Mouse (Mus musculus): ENCODE results near the gene Gm45521. TPM values are rescaled to one million over a fixed set of nuclear protein-coding genes. Genes with fewer than 3 reads are reported as not detected.
A peak's percentile ranks its signal among the peaks of the same experiment; 100 is the strongest.

Gm45521 gene
- polyA plus RNA-seq (2014; fragmentation: Nextera tagmentation; extraction: Ambion mirVana), result 0.38 TPM in 1 of 2 replicates, not detected in the other

DNA sequence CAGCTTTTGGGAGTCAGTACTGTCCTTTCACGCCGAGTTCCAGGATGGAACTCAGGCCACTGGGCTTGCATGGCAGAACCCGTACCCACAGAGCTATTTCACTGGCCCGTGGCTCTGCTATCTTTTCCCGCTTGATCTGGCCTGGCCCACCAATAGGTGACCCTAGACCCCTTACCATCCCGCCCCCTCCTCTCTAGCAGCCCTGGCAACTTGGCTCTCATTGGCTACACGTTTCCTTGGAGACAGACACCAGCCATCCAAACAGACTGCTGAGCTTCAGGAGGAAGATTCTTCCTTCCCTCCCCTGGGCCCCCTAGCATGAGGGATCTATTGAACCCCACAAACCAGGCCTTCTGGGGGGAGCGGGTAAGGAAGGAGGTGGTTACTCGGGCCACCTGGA, at the start of gene Gm45521:
TSS of gene Gm45521 (plus strand) at position 240 of the 400 bp plus-strand sequence.
- Histone ChIP-seq H3K27ac (ENCODE audit: low read depth) (no peak within 1 kb of the TSS), H3K4me2 (ENCODE audit: low read length) (no peak within 1 kb of the TSS), H3K27me3 (replicated peaks; ENCODE audit: control insufficient read depth, insufficient read depth, low read length) (no peaks in the 10 kb centered on the region), H3K4me3 (ENCODE audit: low read depth, low read length) (no peak within 1 kb of the TSS), H3K9ac (ENCODE audit: low read length) (no peak within 1 kb of the TSS), H3K36me3 (ENCODE audit: control insufficient read depth, insufficient read depth, low read length) (peaks cover under 1% of the 10 kb centered on the region; the same call in 1 of the 2 replicates), H3K9me3 (ENCODE audit: control insufficient read depth, low read length) (no peaks in the 10 kb centered on the region), H3K4me1 (replicated peaks; ENCODE audit: control insufficient read depth, insufficient read depth, low read length) (peaks cover 22% of the 10 kb centered on the region)
- ATAC-seq (replicated peaks; ENCODE audit: low FRiP score, low TSS enrichment, low read depth), result no peak
- no peak for DNase-seq (ENCODE audit: low spot score)
- 47% methylated on average over 9 of the region's 9 CpGs for WGBS

DNA sequence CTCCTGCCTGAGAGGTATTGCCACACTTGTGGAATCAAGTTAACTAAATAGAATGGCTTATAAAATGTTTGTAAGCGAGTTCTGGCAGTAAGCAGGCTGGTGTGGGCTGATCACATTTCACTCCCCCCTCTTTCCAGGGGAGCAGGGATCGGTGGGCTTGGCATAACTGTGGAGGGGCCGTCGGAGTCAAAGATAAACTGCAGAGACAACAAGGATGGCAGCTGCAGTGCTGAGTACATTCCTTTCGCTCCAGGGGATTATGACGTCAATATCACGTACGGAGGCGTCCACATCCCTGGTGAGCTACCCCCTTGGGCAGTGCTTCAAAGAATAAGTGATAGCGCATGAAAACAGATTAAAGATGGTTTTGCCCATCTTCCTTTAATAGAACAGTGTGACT, 47.6 kb upstream of the Gm45521 start:
- H3K36me3 ChIP-seq (ENCODE audit: control insufficient read depth, insufficient read depth, low read length), result peaks cover 61% of the 10 kb centered on the region
- no peaks in the 10 kb centered on the region for H3K27me3 ChIP-seq (replicated peaks; ENCODE audit: control insufficient read depth, insufficient read depth, low read length)
- H3K4me1 ChIP-seq (replicated peaks; ENCODE audit: control insufficient read depth, insufficient read depth, low read length), result no peaks in the 10 kb centered on the region; the same call in 1 of the 2 replicates
- H3K27ac ChIP-seq (ENCODE audit: low read depth), result no peak overlapping the region
- DNase-seq (ENCODE audit: low spot score) (no peak), ATAC-seq (replicated peaks; ENCODE audit: low FRiP score, low TSS enrichment, low read depth) (no peak)
- H3K9me3 ChIP-seq (ENCODE audit: control insufficient read depth, low read length), result no peaks in the 10 kb centered on the region
- 62% methylated on average over 10 of the region's 10 CpGs for WGBS
- H3K4me2 ChIP-seq (ENCODE audit: low read length), result no peak overlapping the region
- H3K4me3 ChIP-seq (ENCODE audit: low read depth, low read length), result no peak overlapping the region
- H3K9ac ChIP-seq (ENCODE audit: low read length), result no peak overlapping the region

DNA sequence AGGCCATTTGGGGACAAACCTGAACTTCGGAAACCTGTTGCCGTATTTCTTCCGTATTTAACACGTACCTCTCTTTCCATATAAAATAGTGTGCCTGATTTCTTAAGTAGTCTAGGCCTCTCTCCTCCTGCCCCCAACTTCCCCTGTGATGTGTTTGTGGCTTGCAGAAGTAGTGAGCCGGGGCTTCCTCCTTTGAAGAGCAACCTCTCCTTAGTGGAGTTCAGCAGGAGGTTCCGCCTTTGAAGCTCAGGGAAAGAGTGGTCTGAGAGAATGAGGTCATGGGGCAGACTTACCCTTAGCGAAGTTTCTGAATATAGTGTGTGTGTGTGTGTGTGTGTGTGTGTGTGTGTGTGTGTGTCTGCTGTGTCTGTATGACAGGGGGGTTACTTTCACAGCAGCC, 43.2 kb upstream of the Gm45521 start:
- no peaks in the 10 kb centered on the region for H3K27me3 ChIP-seq (replicated peaks; ENCODE audit: control insufficient read depth, insufficient read depth, low read length)
- no peak overlapping the region for H3K4me2 ChIP-seq (ENCODE audit: low read length)
- H3K27ac ChIP-seq (ENCODE audit: low read depth), result no peak overlapping the region
- no peaks in the 10 kb centered on the region for H3K9me3 ChIP-seq (ENCODE audit: control insufficient read depth, low read length)
- H3K36me3 ChIP-seq (ENCODE audit: control insufficient read depth, insufficient read depth, low read length), result peaks cover 64% of the 10 kb centered on the region
- peaks cover 6% of the 10 kb centered on the region; the same call in 1 of the 2 replicates for H3K4me1 ChIP-seq (replicated peaks; ENCODE audit: control insufficient read depth, insufficient read depth, low read length)
- H3K9ac ChIP-seq (ENCODE audit: low read length), result no peak overlapping the region
- H3K4me3 ChIP-seq (ENCODE audit: low read depth, low read length), result no peak overlapping the region
- 62% methylated on average over 7 of the region's 7 CpGs for WGBS
- DNase-seq (ENCODE audit: low spot score) (no peak), ATAC-seq (replicated peaks; ENCODE audit: low FRiP score, low TSS enrichment, low read depth) (no peak)

- DNase-seq (ENCODE audit: low spot score), result no peak
- Histone ChIP-seq H3K4me1 (replicated peaks; ENCODE audit: control insufficient read depth, insufficient read depth, low read length) (peaks cover 11% of the 10 kb centered on the region; the same call in 1 of the 2 replicates), H3K4me2 (ENCODE audit: low read length) (no peak overlapping the region), H3K9me3 (ENCODE audit: control insufficient read depth, low read length) (no peaks in the 10 kb centered on the region), H3K4me3 (ENCODE audit: low read depth, low read length) (no peak overlapping the region), H3K36me3 (ENCODE audit: control insufficient read depth, insufficient read depth, low read length) (peaks cover 65% of the 10 kb centered on the region), H3K27ac (ENCODE audit: low read depth) (no peak overlapping the region), H3K9ac (ENCODE audit: low read length) (no peak overlapping the region), H3K27me3 (replicated peaks; ENCODE audit: control insufficient read depth, insufficient read depth, low read length) (no peaks in the 10 kb centered on the region)
- 62% methylated on average over 4 of the region's 4 CpGs for WGBS
- no peak for ATAC-seq (replicated peaks; ENCODE audit: low FRiP score, low TSS enrichment, low read depth)
These were observed 42.6 kb upstream of the Gm45521 start for GRCm38 (mm10) chr14:7914461-7914860.

DNA sequence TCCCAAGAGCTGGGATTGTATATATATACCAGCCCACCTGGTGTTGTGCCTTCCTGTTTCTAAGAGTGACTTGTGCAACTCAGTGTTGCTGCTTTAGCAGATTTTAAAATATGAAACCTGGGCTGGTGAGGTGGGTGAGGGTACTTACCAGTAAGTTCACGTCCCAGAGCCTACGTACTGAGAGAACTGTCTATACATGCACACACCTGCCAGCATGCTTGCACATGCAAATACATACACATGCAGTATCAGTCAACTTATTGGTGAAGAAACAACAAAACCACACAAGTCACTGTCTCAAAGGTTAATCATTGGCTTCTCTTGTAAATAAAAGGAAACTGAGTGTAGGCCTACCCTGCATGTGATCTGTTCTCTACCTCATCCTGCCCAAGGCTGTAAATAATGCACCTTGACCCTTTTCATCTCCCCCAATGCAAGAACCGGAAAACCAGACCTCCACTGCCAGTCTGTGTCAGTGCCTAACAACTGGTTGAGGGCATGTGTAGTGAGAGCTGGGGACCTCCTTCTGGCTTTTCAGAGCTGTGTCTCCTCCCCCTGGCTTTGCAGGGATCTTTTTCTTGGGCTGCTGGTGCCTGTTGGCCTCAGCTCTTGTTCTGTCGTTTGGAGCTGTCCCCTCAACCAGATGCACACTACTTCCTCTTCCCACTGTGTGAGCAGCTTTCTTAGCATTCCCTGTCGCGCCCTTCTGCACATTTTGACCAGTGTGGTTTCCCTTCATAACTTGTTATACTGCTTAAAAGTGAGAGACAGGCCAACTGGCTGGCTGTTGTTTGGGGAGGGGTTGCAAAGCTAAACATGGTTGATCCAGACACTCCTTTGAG, 38.7 kb upstream of the Gm45521 start:
- Histone ChIP-seq H3K4me2 (ENCODE audit: low read length) (no peak overlapping the region), H3K27ac (ENCODE audit: low read depth) (peak overlapping the region; percentile 9), H3K9ac (ENCODE audit: low read length) (no peak overlapping the region), H3K9me3 (ENCODE audit: control insufficient read depth, low read length) (no peaks in the 10 kb centered on the region), H3K36me3 (ENCODE audit: control insufficient read depth, insufficient read depth, low read length) (peaks cover 73% of the 10 kb centered on the region), H3K4me3 (ENCODE audit: low read depth, low read length) (no peak overlapping the region), H3K4me1 (replicated peaks; ENCODE audit: control insufficient read depth, insufficient read depth, low read length) (peaks cover 16% of the 10 kb centered on the region; the same call in 1 of the 2 replicates), H3K27me3 (replicated peaks; ENCODE audit: control insufficient read depth, insufficient read depth, low read length) (no peaks in the 10 kb centered on the region)
- no peak for ATAC-seq (replicated peaks; ENCODE audit: low FRiP score, low TSS enrichment, low read depth)
- DNase-seq (ENCODE audit: low spot score), result no peak
- whole genome bisulfite sequencing, result 72% methylated on average over 6 of the region's 6 CpGs

DNA sequence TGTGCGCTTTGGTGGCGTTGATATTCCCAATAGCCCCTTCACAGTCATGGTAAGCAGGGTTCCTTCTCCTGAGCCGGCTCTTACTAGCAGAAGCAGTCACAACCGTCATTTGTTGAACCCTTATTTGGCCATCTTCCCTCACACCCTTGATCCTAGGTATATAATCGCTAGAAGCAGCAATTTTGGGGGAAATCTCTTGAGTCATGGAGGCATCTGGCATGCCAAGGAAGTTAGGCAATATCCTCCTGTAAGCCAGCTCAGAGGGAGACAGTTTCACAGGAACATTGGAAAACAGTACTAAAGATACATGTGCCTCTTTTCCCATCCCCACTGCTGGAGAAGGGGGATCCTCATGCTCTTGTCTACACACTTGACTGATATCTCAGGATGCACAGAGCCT, 37.8 kb upstream of the Gm45521 start:
- Histone ChIP-seq H3K4me3 (ENCODE audit: low read depth, low read length) (no peak overlapping the region), H3K27ac (ENCODE audit: low read depth) (peak overlapping the region; percentile 57), H3K4me2 (ENCODE audit: low read length) (no peak overlapping the region), H3K36me3 (ENCODE audit: control insufficient read depth, insufficient read depth, low read length) (peaks cover 82% of the 10 kb centered on the region), H3K9me3 (ENCODE audit: control insufficient read depth, low read length) (no peaks in the 10 kb centered on the region), H3K9ac (ENCODE audit: low read length) (no peak overlapping the region), H3K4me1 (replicated peaks; ENCODE audit: control insufficient read depth, insufficient read depth, low read length) (peaks cover 16% of the 10 kb centered on the region; the same call in 1 of the 2 replicates), H3K27me3 (replicated peaks; ENCODE audit: control insufficient read depth, insufficient read depth, low read length) (no peaks in the 10 kb centered on the region)
- 84% methylated on average over 5 of the region's 5 CpGs for WGBS
- DNase-seq (ENCODE audit: low spot score) (no peak), ATAC-seq (replicated peaks; ENCODE audit: low FRiP score, low TSS enrichment, low read depth) (no peak)

GRCm38 (mm10) chr14:7919921-7920320, 37.2 kb upstream of the Gm45521 start:
- Histone ChIP-seq H3K9me3 (ENCODE audit: control insufficient read depth, low read length) (no peaks in the 10 kb centered on the region), H3K27ac (ENCODE audit: low read depth) (peak overlapping the region; percentile 57)

DNA sequence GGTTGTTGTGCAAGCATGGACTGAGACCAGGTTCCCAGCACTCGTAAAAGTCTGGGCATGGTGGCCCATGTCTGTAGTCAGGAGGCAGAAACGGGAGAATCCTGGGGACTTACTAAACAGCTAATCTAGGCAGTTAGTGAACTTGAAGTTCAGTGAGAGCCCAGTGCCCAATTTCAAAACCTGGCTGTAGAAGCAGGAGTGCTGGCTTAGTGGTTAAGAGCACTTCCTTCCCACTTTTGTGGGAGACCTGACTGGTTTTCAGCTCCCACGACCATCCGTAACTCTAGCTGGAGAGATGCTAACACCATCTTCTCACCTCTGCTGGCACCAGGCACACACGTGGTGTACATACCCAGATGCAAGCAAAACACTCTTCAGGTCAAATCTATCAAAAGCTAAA, 35.6 kb upstream of the Gm45521 start:
- Histone ChIP-seq H3K27ac (ENCODE audit: low read depth) (no peak overlapping the region), H3K9ac (ENCODE audit: low read length) (no peak overlapping the region), H3K9me3 (ENCODE audit: control insufficient read depth, low read length) (no peaks in the 10 kb centered on the region), H3K4me3 (ENCODE audit: low read depth, low read length) (no peak overlapping the region), H3K4me2 (ENCODE audit: low read length) (no peak overlapping the region), H3K4me1 (replicated peaks; ENCODE audit: control insufficient read depth, insufficient read depth, low read length) (peaks cover 16% of the 10 kb centered on the region; the same call in 1 of the 2 replicates), H3K27me3 (replicated peaks; ENCODE audit: control insufficient read depth, insufficient read depth, low read length) (no peaks in the 10 kb centered on the region), H3K36me3 (ENCODE audit: control insufficient read depth, insufficient read depth, low read length) (peaks cover 88% of the 10 kb centered on the region)
- WGBS, result 89% methylated on average over 5 of the region's 5 CpGs
- no peak for ATAC-seq (replicated peaks; ENCODE audit: low FRiP score, low TSS enrichment, low read depth)
- no peak for DNase-seq (ENCODE audit: low spot score)

More at GRCm38 (mm10) chr14:7919921-7920320, 37.2 kb upstream of the Gm45521 start:
- peaks cover 84% of the 10 kb centered on the region for H3K36me3 ChIP-seq (ENCODE audit: control insufficient read depth, insufficient read depth, low read length)
- WGBS, result 26% methylated on average over 4 of the region's 4 CpGs
- H3K27me3 ChIP-seq (replicated peaks; ENCODE audit: control insufficient read depth, insufficient read depth, low read length), result no peaks in the 10 kb centered on the region
- ATAC-seq (replicated peaks; ENCODE audit: low FRiP score, low TSS enrichment, low read depth), result no peak; the same call in 1 of the 2 replicates
- H3K4me3 ChIP-seq (ENCODE audit: low read depth, low read length), result no peak overlapping the region
- no peak overlapping the region for H3K9ac ChIP-seq (ENCODE audit: low read length)
- peaks cover 16% of the 10 kb centered on the region; the same call in 1 of the 2 replicates for H3K4me1 ChIP-seq (replicated peaks; ENCODE audit: control insufficient read depth, insufficient read depth, low read length)
- no peak overlapping the region for H3K4me2 ChIP-seq (ENCODE audit: low read length)
- DNase-seq (ENCODE audit: low spot score), result no peak

Measured in intestine, embryonic 14.5 days (tissue).